Mouse (Mus musculus): ENCODE measurements around the gene 4930415O20Rik.

The 4930415O20Rik gene

GRCm38 (mm10) chr15:98628589-98629254 is 57.9 kb downstream of the 4930415O20Rik start:
- CTCF ChIA-PET: no interaction called here

GRCm38 (mm10) chr15:98629464-98629863 is 58.7 kb downstream of the 4930415O20Rik start:
- CTCF ChIA-PET: no interaction called here

- CTCF ChIA-PET: interaction anchor here (1.1 kb wide), 1 partner anchor 46 kb away, joined by 3 read pairs; the partner anchor contains the start of gene Rnd1
Observed at GRCm38 (mm10) chr15:98630540-98630939, 59.7 kb downstream of the 4930415O20Rik start, which contains the start of gene Cacnb3. TSS of gene Cacnb3 (plus strand) at chr15:98630840.

GRCm38 (mm10) chr15:98631493-98631892 is 60.7 kb downstream of the 4930415O20Rik start:
- CTCF ChIA-PET: interaction anchor here (0.6 kb wide), 1 partner anchor 26 kb away, joined by 3 read pairs; no protein-coding TSS in a partner anchor

GRCm38 (mm10) chr15:98632107-98632744 is 61.4 kb downstream of the 4930415O20Rik start:
- CTCF ChIA-PET: interaction anchor here (0.6 kb wide), 1 partner anchor 26 kb away, joined by 3 read pairs; no protein-coding TSS in a partner anchor

- CTCF ChIA-PET: no interaction called here
Observed at GRCm38 (mm10) chr15:98632921-98633320, 62.1 kb downstream of the 4930415O20Rik start.

GRCm38 (mm10) chr15:98633822-98634470 is 63.1 kb downstream of the 4930415O20Rik start:
- CTCF ChIA-PET: interaction anchor here (0.6 to 0.7 kb wide), 2 partner anchors 44 to 465 kb away, joined by 3 to 4 read pairs; no protein-coding TSS in a partner anchor

- CTCF ChIA-PET: interaction anchor here (0.6 kb wide), 1 partner anchor 680 kb away, joined by 5 read pairs; no protein-coding TSS in a partner anchor
Observed at GRCm38 (mm10) chr15:98634541-98635081, 63.8 kb downstream of the 4930415O20Rik start.

GRCm38 (mm10) chr15:98635291-98635841 is 64.6 kb downstream of the 4930415O20Rik start:
- CTCF ChIA-PET: interaction anchor here (0.6 kb wide), 1 partner anchor 681 kb away, joined by 5 read pairs; no protein-coding TSS in a partner anchor

- CTCF ChIA-PET: interaction anchor here (0.6 kb wide), 1 partner anchor 1341 kb away, joined by 4 read pairs; no protein-coding TSS in a partner anchor
Observed at GRCm38 (mm10) chr15:98636517-98636916, 65.7 kb downstream of the 4930415O20Rik start.

GRCm38 (mm10) chr15:98637155-98637554 is 66.4 kb downstream of the 4930415O20Rik start:
- CTCF ChIA-PET: interaction anchor here (0.6 kb wide), 1 partner anchor 1340 kb away, joined by 4 read pairs; no protein-coding TSS in a partner anchor

Measured in spleen, embryonic (tissue).